Mouse (Mus musculus): Measurements from ENCODE around the gene Mnd1.

Mnd1 gene

GRCm38 (mm10) chr3:84155558-84156006 lies at the start of gene Mnd1:
TSS of gene Mnd1 (minus strand) at chr3:84155786.
- under 1% methylated on average over 29 of the region's 29 CpGs for WGBS

- 67% methylated on average over 5 of the region's 5 CpGs for WGBS
These were observed 49.1 kb upstream of the Mnd1 start for GRCm38 (mm10) chr3:84204640-84205039.

DNA sequence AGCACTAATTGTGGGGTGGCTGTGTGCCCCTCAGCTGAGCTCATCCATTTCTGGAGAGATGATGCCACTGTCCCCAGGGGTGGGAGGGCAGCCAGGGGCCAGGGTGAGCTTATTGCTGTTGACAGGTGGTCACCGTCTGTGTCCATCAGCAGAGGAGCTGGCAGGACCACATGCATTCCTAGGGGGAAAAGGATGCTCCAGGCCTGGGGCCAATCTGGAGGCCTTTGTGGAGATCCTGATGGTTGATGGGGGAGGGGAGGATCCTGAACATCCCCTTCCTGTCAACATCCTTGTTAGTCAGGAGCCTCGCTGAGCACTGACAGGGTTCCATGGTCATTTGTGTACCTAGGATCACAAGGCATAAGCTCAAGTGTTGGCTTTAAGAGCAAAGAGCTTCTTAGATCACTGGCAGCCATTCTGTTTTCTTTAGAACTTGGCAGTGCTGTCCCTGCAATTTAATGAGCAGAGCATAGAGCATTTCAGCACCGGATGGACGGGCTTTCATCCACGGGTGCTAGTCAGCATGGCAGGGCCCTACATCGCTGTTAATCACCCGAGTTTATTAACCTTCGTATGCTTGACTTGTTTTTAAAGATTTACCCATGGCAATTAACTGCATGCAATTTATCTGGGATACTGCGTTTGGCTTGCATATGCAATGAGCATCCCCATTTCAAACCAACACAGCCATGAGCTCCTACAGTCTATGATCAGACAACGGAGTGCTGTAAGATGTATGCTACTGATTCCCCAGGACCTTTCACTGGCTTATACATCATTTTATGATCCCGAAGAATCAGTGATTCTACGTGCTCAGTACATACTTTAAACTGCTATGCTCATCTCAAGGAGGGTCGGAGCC lies 45.2 kb upstream of the Mnd1 start:
- WGBS, result 43% methylated on average over 13 of the region's 13 CpGs

DNA sequence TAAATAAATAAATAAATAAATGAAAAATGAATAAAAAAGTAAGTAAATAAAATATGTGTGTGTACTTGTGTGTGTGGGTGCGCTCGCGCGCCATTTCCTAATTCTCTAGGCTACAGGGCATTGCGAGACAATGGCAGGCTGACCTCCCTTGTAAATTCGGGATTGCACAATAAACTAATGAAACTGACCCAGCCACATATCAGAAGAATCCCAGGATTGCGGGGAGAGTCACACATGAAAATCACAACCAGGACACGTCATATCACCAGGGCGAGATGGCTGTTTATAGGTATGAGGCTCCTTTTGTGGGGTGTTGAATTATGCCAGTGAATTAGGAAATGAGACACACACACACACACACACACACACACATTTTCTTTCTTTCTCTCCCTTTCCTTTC lies 43.9 kb upstream of the Mnd1 start:
- WGBS, result 96% methylated on average over 9 of the region's 9 CpGs

DNA sequence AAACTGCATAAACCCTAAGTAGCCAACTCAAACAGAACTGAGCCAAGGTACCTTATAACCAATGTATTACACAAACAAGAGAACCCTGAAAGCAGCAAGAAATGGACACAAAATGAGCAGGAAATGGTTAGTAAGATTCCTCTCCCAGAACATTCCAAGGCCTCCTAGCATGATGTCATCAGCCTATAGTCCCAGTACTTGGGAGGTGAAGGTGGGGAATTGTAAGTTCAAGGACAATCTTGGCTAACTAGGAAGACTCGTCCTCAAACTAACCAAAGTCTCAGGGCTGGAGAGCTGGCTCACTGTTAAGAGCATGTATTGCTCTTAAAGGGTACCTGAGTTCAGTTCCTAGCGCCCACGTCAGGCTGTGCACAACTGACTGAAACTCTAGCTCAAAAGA lies 42.6 kb upstream of the Mnd1 start:
- 90% methylated on average over 3 of the region's 3 CpGs for WGBS

DNA sequence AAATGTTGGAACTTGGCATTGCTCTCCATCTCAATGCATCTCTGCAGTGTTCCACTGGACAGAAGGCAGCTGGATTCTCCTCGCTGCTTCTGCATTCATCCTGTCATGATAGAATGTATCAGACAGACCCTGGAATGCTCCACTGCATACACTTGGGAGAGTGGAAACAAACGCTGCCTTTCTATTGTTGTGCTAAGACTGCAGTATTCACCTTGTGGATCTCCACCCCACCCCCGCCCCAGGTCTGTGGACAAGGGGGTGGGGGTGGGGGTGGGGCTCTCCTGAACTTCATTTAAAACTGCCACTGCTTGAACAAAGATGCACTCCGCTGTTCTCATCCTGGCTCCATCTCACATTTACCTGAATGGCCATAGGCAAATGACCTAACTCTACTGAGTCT lies 38.3 kb upstream of the Mnd1 start:
- 72% methylated on average over 4 of the region's 4 CpGs for WGBS

GRCm38 (mm10) chr3:84191141-84191881 lies 35.7 kb upstream of the Mnd1 start:
- 54% methylated on average over 21 of the region's 21 CpGs for WGBS

DNA sequence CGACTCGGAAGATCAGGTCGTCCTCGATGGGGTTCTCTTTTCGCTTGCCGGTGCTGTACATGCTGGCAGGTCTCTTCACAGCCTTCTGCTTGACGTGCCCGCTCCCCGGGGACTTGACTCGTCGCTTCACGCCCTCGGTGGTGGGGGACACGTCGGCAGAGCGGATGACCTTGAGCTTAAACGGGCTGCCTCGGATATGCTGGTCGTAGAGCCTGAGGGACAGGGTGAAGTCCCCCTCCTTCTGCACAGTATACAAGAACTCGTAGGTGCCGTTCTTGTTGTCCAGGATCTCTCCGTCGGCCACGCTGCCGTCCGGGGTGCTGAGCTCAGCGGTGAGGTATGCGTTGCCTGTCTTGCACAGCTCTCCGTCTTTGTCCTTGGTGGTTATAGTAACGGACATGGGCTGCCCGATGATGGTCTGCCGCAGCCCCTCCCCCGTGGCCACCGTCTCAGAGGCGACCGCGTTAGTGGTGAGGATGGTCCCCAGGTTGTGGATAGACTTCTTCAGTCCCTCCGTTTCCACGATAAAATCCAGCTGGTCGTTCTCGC lies 35.0 kb upstream of the Mnd1 start:
- WGBS, result 32% methylated on average over 41 of the region's 41 CpGs

GRCm38 (mm10) chr3:84189629-84190173 lies 34.1 kb upstream of the Mnd1 start:
- 55% methylated on average over 10 of the region's 10 CpGs for WGBS

DNA sequence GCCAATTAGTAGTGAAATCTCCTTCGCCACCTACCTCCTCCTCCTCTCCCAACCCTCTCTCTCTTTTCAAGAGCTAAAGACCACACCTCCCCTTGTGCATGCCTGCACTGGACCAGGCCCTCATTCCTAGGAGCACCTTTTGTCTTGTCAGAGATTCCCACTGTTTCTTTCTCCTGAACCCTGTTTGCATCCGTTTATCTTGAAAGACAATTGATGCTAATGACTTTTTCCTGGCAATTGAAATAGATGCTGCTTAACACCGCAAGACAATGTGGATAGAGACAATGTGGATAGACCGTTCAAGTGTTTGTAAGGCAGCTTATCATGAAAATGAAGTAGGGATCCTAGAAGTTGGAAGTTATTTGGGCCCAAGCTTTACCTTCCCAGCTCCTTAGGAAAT lies 26.1 kb upstream of the Mnd1 start:
- 61% methylated on average over 4 of the region's 4 CpGs for WGBS

DNA sequence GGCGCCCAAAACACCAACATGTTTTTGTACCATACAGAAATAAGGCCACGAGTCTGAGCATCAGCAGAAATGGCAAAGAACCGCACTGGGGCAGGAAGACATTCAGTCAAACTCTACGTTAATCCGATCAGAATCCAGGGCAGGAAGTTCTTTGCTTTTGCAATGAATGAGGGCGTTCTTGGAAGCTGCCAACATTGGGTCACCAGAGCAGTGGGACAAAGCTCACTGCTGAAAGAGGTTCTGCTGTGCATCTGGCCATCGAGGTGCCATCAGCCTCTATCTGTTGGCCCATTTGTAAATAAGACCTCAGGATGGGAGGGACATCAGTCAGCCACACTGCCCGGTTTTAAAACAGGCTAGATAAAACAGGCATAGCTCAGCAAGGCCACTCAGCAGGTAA lies 25.5 kb upstream of the Mnd1 start:
- 27% methylated on average over 8 of the region's 8 CpGs for WGBS

DNA sequence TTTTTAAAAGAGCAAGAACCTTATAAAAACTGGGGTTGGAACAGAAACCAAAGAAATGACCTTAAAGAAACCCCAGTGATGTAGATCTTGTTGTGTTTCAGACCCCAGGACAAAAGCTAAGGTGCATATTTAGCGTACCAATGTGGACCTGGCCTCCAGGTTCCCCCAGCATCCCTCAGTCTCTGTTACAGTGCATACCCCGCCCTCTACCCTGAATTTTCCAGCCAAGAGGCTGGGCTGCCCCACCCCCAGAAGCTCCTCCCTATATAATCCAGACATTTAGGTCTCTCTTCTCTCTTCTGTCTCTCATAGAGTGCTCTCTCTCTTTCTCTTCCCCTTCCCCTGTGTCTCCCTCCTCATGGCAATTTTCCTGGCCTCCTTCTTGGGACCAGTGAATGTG lies 24.7 kb upstream of the Mnd1 start:
- WGBS, result 85% methylated on average over 2 of the region's 2 CpGs

DNA sequence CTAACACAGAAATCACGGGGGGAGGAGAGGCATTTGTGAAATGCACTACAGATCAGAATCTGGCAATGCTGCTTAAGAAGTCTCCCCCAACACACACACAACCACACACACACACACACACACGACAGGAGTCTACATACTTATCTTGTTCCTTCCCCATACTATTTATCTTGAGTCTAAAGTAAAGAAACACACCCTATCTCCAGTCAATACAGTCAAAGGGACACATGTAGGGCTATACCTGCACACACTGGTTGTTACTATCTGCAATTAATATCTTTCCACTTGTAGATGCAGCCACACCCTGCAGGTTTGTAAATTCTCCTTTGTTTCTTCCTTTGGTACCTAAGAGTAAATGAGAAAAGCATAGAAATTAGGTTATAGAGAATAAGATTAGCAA lies 22.2 kb upstream of the Mnd1 start:
- WGBS, result 70% methylated on average over 2 of the region's 2 CpGs

- WGBS, result 41% methylated on average over 7 of the region's 7 CpGs
These were observed 20.0 kb upstream of the Mnd1 start for GRCm38 (mm10) chr3:84175337-84176315.

GRCm38 (mm10) chr3:84173581-84174154 lies 18.1 kb upstream of the Mnd1 start, which contains the start of gene Gm6525:
TSS of gene Gm6525 (plus strand) at chr3:84174104.
- 62% methylated on average over 11 of the region's 11 CpGs for WGBS

DNA sequence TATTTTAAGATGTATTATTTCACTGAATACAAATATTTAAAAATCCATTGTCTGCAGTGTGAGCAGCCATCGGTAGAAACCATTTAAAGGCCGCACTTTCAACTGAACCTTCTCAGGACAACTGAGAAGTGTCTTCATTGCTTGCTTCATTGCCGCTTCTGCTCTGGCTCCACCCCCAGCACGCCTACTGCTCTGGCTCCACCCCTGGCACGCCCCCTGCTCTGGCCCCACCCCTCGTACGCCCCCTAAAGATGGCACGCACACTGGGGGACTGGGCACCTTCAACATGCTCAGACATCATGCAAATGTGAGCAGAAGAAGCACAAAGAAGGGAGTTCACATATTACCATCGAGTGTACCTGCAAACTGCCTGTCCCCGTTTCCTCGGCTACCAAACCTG lies 16.8 kb upstream of the Mnd1 start:
- WGBS, result 51% methylated on average over 11 of the region's 11 CpGs

DNA sequence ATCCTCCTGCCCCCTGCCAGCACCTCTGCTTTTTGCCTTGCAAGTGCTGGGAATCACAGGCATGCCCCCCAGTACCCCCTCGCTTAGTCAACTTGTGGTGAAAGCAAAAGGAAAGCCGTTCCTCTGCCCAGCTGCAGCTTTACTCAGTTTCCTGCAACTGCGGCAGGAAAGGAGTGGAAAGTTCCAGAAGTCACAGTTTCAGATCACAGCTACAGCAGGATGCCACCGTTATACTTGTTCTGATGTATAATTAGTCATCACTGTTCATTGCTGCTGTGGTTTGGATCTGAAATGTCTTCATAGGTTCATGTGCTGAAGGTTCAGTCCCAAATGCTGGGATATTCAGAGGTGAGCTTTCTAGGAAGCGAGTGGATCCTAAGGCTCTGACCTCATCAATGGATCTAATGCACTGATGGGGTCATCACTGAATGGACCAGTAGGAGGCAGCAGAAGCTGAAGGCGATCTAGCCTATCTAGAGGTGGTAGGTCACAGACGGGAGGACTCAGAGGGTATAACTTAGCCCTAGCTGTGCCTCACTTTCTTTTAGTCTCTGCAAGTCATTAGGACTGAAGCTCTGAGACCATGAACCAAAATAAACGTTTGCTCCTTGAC lies 13.9 kb upstream of the Mnd1 start:
- 60% methylated on average over 8 of the region's 8 CpGs for WGBS

- 82% methylated on average over 6 of the region's 6 CpGs for WGBS
These were observed 13.4 kb upstream of the Mnd1 start for GRCm38 (mm10) chr3:84168943-84169342.

DNA sequence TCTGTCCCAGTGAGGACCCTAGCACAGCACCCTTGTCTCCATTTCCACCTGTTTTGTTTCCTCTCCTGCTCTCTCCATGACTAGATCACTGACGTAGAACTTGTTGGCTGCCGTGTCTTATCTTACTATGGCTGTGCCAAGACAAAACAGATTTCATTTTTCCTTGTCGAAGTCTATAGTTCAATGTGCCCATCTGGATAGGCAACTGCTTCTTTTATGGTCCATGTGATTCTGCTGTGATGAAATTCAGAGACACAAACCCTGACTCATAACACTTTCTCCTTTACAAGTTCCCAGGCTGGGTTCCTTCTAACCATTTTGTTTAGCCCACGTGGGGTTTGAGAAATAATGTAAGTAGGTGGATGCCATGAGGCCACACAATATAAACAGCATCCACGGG lies 10.5 kb upstream of the Mnd1 start:
- 57% methylated on average over 5 of the region's 5 CpGs for WGBS

- whole genome bisulfite sequencing, result 94% methylated on average over 3 of the region's 3 CpGs
These were observed 9.8 kb upstream of the Mnd1 start for GRCm38 (mm10) chr3:84165391-84165790.
